Mouse (Mus musculus): ENCODE results near the gene Cit. TPM values are rescaled to one million over a fixed set of nuclear protein-coding genes. Genes with fewer than 3 reads are reported as not detected.

Cit gene
- polyA plus RNA-seq, 1 experiment from 2014 or later, result 30.7 TPM

- WGBS, result 87% methylated on average over 7 of the region's 7 CpGs
- ATAC-seq (ENCODE audit: insufficient number of reproducible peaks, low FRiP score, low TSS enrichment, low read depth) (no peak), DNase-seq (ENCODE audit: low spot score) (no peak)
- Histone ChIP-seq H3K4me2 (ENCODE audit: low read depth, severe bottlenecking) (no peak overlapping the region), H3K27ac (replicated peaks; ENCODE audit: low read depth, low read length) (no peak overlapping the region), H3K27me3 (ENCODE audit: control insufficient read depth, insufficient read depth, low read length) (no peaks in the 10 kb centered on the region), H3K36me3 (ENCODE audit: control insufficient read depth, insufficient read depth, low read length) (peaks cover 4% of the 10 kb centered on the region; the same call in 1 of the 2 replicates), H3K4me3 (ENCODE audit: low read depth, low read length) (no peak overlapping the region), H3K9ac (ENCODE audit: low read length) (no peak overlapping the region), H3K9me3 (ENCODE audit: control insufficient read depth, low read length) (no peaks in the 10 kb centered on the region), H3K4me1 (ENCODE audit: control insufficient read depth, insufficient read depth, low read length) (no peaks in the 10 kb centered on the region)
Measured at GRCm38 (mm10) chr5:115924946-115925345, 79.9 kb downstream of the Cit start.

GRCm38 (mm10) chr5:115928786-115929507, 83.9 kb downstream of the Cit start:
- no peak overlapping the region for H3K4me3 ChIP-seq (ENCODE audit: low read depth, low read length)
- no peaks in the 10 kb centered on the region for H3K4me1 ChIP-seq (ENCODE audit: control insufficient read depth, insufficient read depth, low read length)
- H3K27ac ChIP-seq (replicated peaks; ENCODE audit: low read depth, low read length), result no peak overlapping the region
- H3K9me3 ChIP-seq (ENCODE audit: control insufficient read depth, low read length), result no peaks in the 10 kb centered on the region
- no peak overlapping the region for H3K9ac ChIP-seq (ENCODE audit: low read length)
- DNase-seq (ENCODE audit: low spot score), result no peak
- 85% methylated on average over 16 of the region's 16 CpGs for WGBS
- no peaks in the 10 kb centered on the region for H3K27me3 ChIP-seq (ENCODE audit: control insufficient read depth, insufficient read depth, low read length)
- H3K36me3 ChIP-seq (ENCODE audit: control insufficient read depth, insufficient read depth, low read length), result peaks cover 6% of the 10 kb centered on the region
- no peak for ATAC-seq (ENCODE audit: insufficient number of reproducible peaks, low FRiP score, low TSS enrichment, low read depth)
- no peak overlapping the region for H3K4me2 ChIP-seq (ENCODE audit: low read depth, severe bottlenecking)

DNA sequence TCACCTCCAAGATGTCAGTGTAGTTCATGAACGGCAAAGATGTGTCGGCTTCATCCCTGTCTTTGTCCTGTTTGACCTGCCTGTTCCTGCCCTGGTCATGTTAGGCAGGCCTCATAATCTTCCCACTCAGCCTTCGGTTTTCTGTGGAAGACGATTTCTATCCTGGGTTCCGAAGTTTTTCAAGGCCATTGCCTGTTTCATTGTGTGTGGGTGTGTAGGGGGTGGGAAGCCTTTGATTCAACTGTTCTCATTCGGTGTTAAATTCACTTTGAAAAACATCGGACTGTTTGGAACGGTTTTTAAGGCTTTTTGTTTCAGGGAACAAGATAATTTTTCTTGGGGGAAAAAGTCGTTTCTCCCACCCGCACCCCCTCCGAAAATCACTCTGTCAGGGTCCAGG, 87.2 kb downstream of the Cit start:
- no peak for DNase-seq (ENCODE audit: low spot score)
- Histone ChIP-seq H3K36me3 (ENCODE audit: control insufficient read depth, insufficient read depth, low read length) (peaks cover 4% of the 10 kb centered on the region; the same call in 1 of the 2 replicates), H3K27me3 (ENCODE audit: control insufficient read depth, insufficient read depth, low read length) (no peaks in the 10 kb centered on the region), H3K4me1 (ENCODE audit: control insufficient read depth, insufficient read depth, low read length) (no peaks in the 10 kb centered on the region), H3K4me2 (ENCODE audit: low read depth, severe bottlenecking) (no peak overlapping the region), H3K9ac (ENCODE audit: low read length) (no peak overlapping the region), H3K4me3 (ENCODE audit: low read depth, low read length) (no peak overlapping the region), H3K27ac (replicated peaks; ENCODE audit: low read depth, low read length) (no peak overlapping the region), H3K9me3 (ENCODE audit: control insufficient read depth, low read length) (no peaks in the 10 kb centered on the region)
- 94% methylated on average over 11 of the region's 11 CpGs for WGBS
- no peak for ATAC-seq (ENCODE audit: insufficient number of reproducible peaks, low FRiP score, low TSS enrichment, low read depth)

- ATAC-seq (ENCODE audit: insufficient number of reproducible peaks, low FRiP score, low TSS enrichment, low read depth) (no peak), DNase-seq (ENCODE audit: low spot score) (no peak)
- Histone ChIP-seq H3K27ac (replicated peaks; ENCODE audit: low read depth, low read length) (no peak overlapping the region), H3K9me3 (ENCODE audit: control insufficient read depth, low read length) (no peaks in the 10 kb centered on the region), H3K4me1 (ENCODE audit: control insufficient read depth, insufficient read depth, low read length) (no peaks in the 10 kb centered on the region), H3K9ac (ENCODE audit: low read length) (no peak overlapping the region), H3K36me3 (ENCODE audit: control insufficient read depth, insufficient read depth, low read length) (peaks cover 9% of the 10 kb centered on the region; the same call in 1 of the 2 replicates), H3K4me3 (ENCODE audit: low read depth, low read length) (no peak overlapping the region), H3K27me3 (ENCODE audit: control insufficient read depth, insufficient read depth, low read length) (no peaks in the 10 kb centered on the region), H3K4me2 (ENCODE audit: low read depth, severe bottlenecking) (no peak overlapping the region)
- 92% methylated on average over 15 of the region's 15 CpGs for WGBS
Measured at GRCm38 (mm10) chr5:115936851-115937250, 91.8 kb downstream of the Cit start.

GRCm38 (mm10) chr5:115937566-115937965, 92.5 kb downstream of the Cit start:
- no peak overlapping the region for H3K4me3 ChIP-seq (ENCODE audit: low read depth, low read length)
- H3K4me2 ChIP-seq (ENCODE audit: low read depth, severe bottlenecking), result no peak overlapping the region
- no peaks in the 10 kb centered on the region for H3K4me1 ChIP-seq (ENCODE audit: control insufficient read depth, insufficient read depth, low read length)
- WGBS, result 95% methylated on average over 6 of the region's 6 CpGs
- no peak overlapping the region for H3K9ac ChIP-seq (ENCODE audit: low read length)
- no peaks in the 10 kb centered on the region for H3K9me3 ChIP-seq (ENCODE audit: control insufficient read depth, low read length)
- peaks cover 14% of the 10 kb centered on the region; the same call in 1 of the 2 replicates for H3K36me3 ChIP-seq (ENCODE audit: control insufficient read depth, insufficient read depth, low read length)
- H3K27me3 ChIP-seq (ENCODE audit: control insufficient read depth, insufficient read depth, low read length), result no peaks in the 10 kb centered on the region
- H3K27ac ChIP-seq (replicated peaks; ENCODE audit: low read depth, low read length), result no peak overlapping the region
- ATAC-seq (ENCODE audit: insufficient number of reproducible peaks, low FRiP score, low TSS enrichment, low read depth) (no peak), DNase-seq (ENCODE audit: low spot score) (no peak)

- H3K27ac ChIP-seq (replicated peaks; ENCODE audit: low read depth, low read length), result no peak overlapping the region
- no peak overlapping the region for H3K4me2 ChIP-seq (ENCODE audit: low read depth, severe bottlenecking)
- H3K36me3 ChIP-seq (ENCODE audit: control insufficient read depth, insufficient read depth, low read length), result peaks cover 17% of the 10 kb centered on the region; the same call in 1 of the 2 replicates
- ATAC-seq (ENCODE audit: insufficient number of reproducible peaks, low FRiP score, low TSS enrichment, low read depth) (no peak), DNase-seq (ENCODE audit: low spot score) (no peak)
- WGBS, result 92% methylated on average over 13 of the region's 13 CpGs
- no peak overlapping the region for H3K4me3 ChIP-seq (ENCODE audit: low read depth, low read length)
- H3K9ac ChIP-seq (ENCODE audit: low read length), result no peak overlapping the region
- no peaks in the 10 kb centered on the region for H3K27me3 ChIP-seq (ENCODE audit: control insufficient read depth, insufficient read depth, low read length)
- no peaks in the 10 kb centered on the region for H3K9me3 ChIP-seq (ENCODE audit: control insufficient read depth, low read length)
- no peaks in the 10 kb centered on the region for H3K4me1 ChIP-seq (ENCODE audit: control insufficient read depth, insufficient read depth, low read length)
Measured at GRCm38 (mm10) chr5:115938999-115939398, 93.9 kb downstream of the Cit start.

DNA sequence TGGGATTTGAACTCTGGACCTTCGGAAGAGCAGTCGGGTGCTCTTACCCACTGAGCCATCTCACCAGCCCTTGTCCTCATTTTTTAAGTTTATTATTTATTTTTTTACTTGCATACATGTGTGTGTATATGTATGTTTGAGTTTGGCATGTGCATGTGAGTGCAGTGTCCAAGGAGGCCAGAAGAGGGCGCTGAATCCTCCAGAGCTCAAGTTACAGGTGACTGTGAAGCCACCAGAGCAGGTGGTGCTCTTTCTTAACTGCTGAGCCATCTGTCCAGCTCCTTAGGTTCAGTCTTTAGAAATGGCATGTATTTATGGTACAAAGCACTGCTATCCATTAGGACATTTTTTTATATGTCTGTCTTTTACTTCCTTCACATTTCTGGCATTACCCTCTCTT, 97.3 kb downstream of the Cit start:
- no peak overlapping the region for H3K4me3 ChIP-seq (ENCODE audit: low read depth, low read length)
- WGBS, result 89% methylated on average over 3 of the region's 3 CpGs
- no peak overlapping the region for H3K27ac ChIP-seq (replicated peaks; ENCODE audit: low read depth, low read length)
- no peak for DNase-seq (ENCODE audit: low spot score)
- no peak overlapping the region for H3K9ac ChIP-seq (ENCODE audit: low read length)
- H3K4me2 ChIP-seq (ENCODE audit: low read depth, severe bottlenecking), result no peak overlapping the region
- H3K4me1 ChIP-seq (ENCODE audit: control insufficient read depth, insufficient read depth, low read length), result no peaks in the 10 kb centered on the region
- no peak for ATAC-seq (ENCODE audit: insufficient number of reproducible peaks, low FRiP score, low TSS enrichment, low read depth)
- H3K36me3 ChIP-seq (ENCODE audit: control insufficient read depth, insufficient read depth, low read length), result peaks cover 15% of the 10 kb centered on the region; the same call in 1 of the 2 replicates
- no peaks in the 10 kb centered on the region for H3K27me3 ChIP-seq (ENCODE audit: control insufficient read depth, insufficient read depth, low read length)
- H3K9me3 ChIP-seq (ENCODE audit: control insufficient read depth, low read length), result no peaks in the 10 kb centered on the region

GRCm38 (mm10) chr5:115944791-115945490, 99.9 kb downstream of the Cit start:
- H3K9ac ChIP-seq (ENCODE audit: low read length), result no peak overlapping the region
- no peaks in the 10 kb centered on the region for H3K4me1 ChIP-seq (ENCODE audit: control insufficient read depth, insufficient read depth, low read length)
- no peak overlapping the region for H3K4me2 ChIP-seq (ENCODE audit: low read depth, severe bottlenecking)
- 70% methylated on average over 11 of the region's 11 CpGs for WGBS
- no peaks in the 10 kb centered on the region for H3K9me3 ChIP-seq (ENCODE audit: control insufficient read depth, low read length)
- peaks cover 13% of the 10 kb centered on the region; the same call in 1 of the 2 replicates for H3K36me3 ChIP-seq (ENCODE audit: control insufficient read depth, insufficient read depth, low read length)
- H3K4me3 ChIP-seq (ENCODE audit: low read depth, low read length), result no peak overlapping the region
- DNase-seq (ENCODE audit: low spot score) (no peak), ATAC-seq (ENCODE audit: insufficient number of reproducible peaks, low FRiP score, low TSS enrichment, low read depth) (no peak)
- no peak overlapping the region for H3K27ac ChIP-seq (replicated peaks; ENCODE audit: low read depth, low read length)
- H3K27me3 ChIP-seq (ENCODE audit: control insufficient read depth, insufficient read depth, low read length), result no peaks in the 10 kb centered on the region

Data from limb, embryonic 11.5 days (tissue).